Mouse (Mus musculus): Measurements from ENCODE around the gene Phf1.

The Phf1 gene

GRCm38 (mm10) chr17:26933885-26934827 lies 1.3 kb downstream of the Phf1 start:
- no peak for DNase-seq (ENCODE audit: low spot score)

- DNase-seq (ENCODE audit: low spot score), result no peak
These were observed 2.2 kb downstream of the Phf1 start for GRCm38 (mm10) chr17:26935027-26935426.

GRCm38 (mm10) chr17:26936453-26936852 lies 3.6 kb downstream of the Phf1 start:
- no peak for DNase-seq (ENCODE audit: low spot score)

- no peak for DNase-seq (ENCODE audit: low spot score)
These were observed 4.3 kb downstream of the Phf1 start for GRCm38 (mm10) chr17:26936921-26937695.

GRCm38 (mm10) chr17:26937883-26938695 lies 5.2 kb downstream of the Phf1 start:
- no peak for DNase-seq (ENCODE audit: low spot score)

GRCm38 (mm10) chr17:26938731-26939130 lies 5.9 kb downstream of the Phf1 start:
- DNase-seq (ENCODE audit: low spot score), result no peak

GRCm38 (mm10) chr17:26939178-26939972 lies 6.5 kb downstream of the Phf1 start, which contains the start of gene Cuta:
Gene Cuta, minus strand, starts transcription at chr17:26939569.
- DNase-seq (ENCODE audit: low spot score), result peak; percentile 100

GRCm38 (mm10) chr17:26939973-26940300 lies 7.1 kb downstream of the Phf1 start:
- DNase-seq (ENCODE audit: low spot score), result no peak

GRCm38 (mm10) chr17:26941031-26941789 lies 8.4 kb downstream of the Phf1 start, which contains the start of gene Syngap1:
Gene Syngap1, plus strand, starts transcription at chr17:26941253.
- DNase-seq (ENCODE audit: low spot score), result no peak

GRCm38 (mm10) chr17:26941841-26942570 lies 9.2 kb downstream of the Phf1 start:
- no peak for DNase-seq (ENCODE audit: low spot score)

- DNase-seq (ENCODE audit: low spot score), result no peak
These were observed 13.1 kb downstream of the Phf1 start for GRCm38 (mm10) chr17:26945824-26946495.

GRCm38 (mm10) chr17:26946567-26946966 lies 13.7 kb downstream of the Phf1 start:
- DNase-seq (ENCODE audit: low spot score), result no peak

GRCm38 (mm10) chr17:26947231-26948100 lies 14.6 kb downstream of the Phf1 start:
- no peak for DNase-seq (ENCODE audit: low spot score)

- DNase-seq (ENCODE audit: low spot score), result no peak
These were observed 15.6 kb downstream of the Phf1 start for GRCm38 (mm10) chr17:26948316-26949050.

GRCm38 (mm10) chr17:26949051-26949577 lies 16.3 kb downstream of the Phf1 start:
- DNase-seq (ENCODE audit: low spot score), result no peak

GRCm38 (mm10) chr17:26949866-26950265 lies 17.0 kb downstream of the Phf1 start:
- DNase-seq (ENCODE audit: low spot score), result no peak

Measured in adipocyte (in vitro differentiated cells).